Mouse (Mus musculus): ENCODE data around the gene Lin28b.

The Lin28b gene

GRCm38 (mm10) chr10:45328196-45329000 lies 157.8 kb downstream of the Lin28b start:
- DNase-seq (ENCODE audit: extremely low read depth, insufficient read length, low spot score), result no peak
